Mouse (Mus musculus): Measurements from ENCODE around the gene Macc1. TPM values are rescaled to one million over a fixed set of nuclear protein-coding genes. Genes with fewer than 3 reads are reported as not detected.
A peak's percentile ranks its signal among the peaks of the same experiment; 100 is the strongest.
"Not testable (repeated sequence)": the region's sequence is repeated elsewhere in the genome, so short reads cannot be mapped to it uniquely, and the experiment has no call there.

The Macc1 gene
- polyA plus RNA-seq, 1 experiment from 2014 or later, result not detected

DNA sequence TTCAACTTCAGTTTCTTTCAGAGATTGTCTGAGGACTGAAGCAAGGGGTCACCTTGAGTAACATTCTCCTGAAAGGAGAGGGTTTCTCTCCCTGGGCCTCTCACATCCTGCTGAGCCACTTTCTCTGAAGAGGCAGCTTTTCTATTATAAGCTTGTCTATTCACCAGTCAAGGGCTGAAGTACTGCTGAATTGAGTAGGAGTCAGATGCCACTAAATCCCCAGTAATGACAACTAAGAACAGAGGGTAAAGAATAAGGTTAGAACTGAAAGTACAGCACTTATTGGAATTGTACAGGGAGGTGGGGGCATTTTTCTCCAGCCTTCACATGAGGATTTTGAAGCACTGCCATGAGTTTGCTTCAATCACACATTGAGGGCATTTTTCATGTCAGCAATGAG is 19.3 kb downstream of the Macc1 start:
- no peak overlapping the region for H3K4me3 ChIP-seq
- ATAC-seq (ENCODE audit: low read depth), result no peak
- no peaks in the 10 kb centered on the region for H3K27me3 ChIP-seq
- no peak overlapping the region for H3K27ac ChIP-seq (replicated peaks)
- no peaks in the 10 kb centered on the region for H3K36me3 ChIP-seq
- H3K4me2 ChIP-seq, result no peak overlapping the region
- H3K9me3 ChIP-seq, result no peaks in the 10 kb centered on the region
- H3K4me1 ChIP-seq (replicated peaks), result peaks cover 10% of the 10 kb centered on the region
- no peak overlapping the region for H3K9ac ChIP-seq

DNA sequence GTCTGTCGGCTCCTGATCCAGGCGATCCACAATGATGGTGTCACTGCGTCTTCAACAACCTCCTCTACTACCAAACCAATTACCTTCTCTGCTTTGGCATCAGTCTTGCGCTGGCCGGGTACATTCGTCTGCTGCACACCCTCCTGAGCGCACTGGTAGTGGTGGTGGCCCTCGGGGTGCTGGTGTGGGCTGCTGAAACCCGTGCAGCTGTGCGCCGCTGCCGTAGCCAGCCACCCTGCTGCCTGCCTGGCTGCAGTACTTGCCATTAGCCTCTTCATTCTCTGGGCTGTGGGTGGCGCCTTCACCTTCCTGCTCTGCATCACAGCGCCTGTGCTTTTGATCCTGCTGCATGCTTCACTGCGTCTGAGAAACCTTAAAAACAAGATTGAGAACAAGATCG is 38.5 kb downstream of the Macc1 start:
- not testable (repeated sequence) for H3K4me1 ChIP-seq (replicated peaks); H3K27me3 ChIP-seq; ATAC-seq (ENCODE audit: low read depth); H3K9ac ChIP-seq; H3K9me3 ChIP-seq; H3K4me3 ChIP-seq; H3K27ac ChIP-seq (replicated peaks); H3K36me3 ChIP-seq
- H3K4me2 ChIP-seq, result peak overlapping the region; percentile 14; the same call in 1 of the 2 replicates
- WGBS, result 34% methylated on average over 16 of the region's 16 CpGs

DNA sequence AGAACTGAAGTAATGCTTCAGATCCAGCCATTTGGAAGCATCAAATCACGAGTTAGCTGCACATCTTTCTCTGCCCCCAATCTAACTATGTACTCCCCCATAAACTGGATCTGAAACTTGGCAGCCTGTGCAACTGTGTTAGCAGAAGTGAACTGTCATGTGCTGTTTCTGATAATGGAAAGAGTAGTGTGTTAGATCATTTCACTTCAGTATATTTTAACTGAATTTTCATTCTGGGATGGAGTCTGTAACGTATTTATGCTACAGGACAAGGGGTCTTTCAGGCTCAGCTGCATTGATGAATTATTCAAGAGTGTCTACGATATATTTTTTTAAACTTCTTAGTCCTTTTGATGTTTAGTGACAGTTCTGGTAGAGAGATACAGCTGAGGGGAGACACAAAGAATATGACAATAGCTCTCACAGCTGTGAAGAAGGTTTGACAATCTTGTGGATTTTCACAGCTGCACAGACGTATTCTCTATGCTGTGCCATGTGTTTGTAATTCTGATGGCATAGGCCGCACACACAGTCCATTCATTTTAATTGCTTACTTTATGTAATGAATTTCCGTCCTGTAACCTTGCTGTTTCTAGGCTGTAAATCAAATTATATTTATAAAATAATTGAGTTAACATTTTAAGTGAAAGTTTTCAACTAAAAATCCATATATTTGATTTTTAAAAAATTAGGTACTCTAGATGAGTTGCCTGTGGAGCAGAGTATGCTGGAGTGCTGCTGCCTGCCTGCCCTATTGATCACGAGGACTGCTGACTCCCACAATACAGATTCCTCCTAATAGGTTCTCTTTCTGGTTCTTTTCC is 43.6 kb downstream of the Macc1 start:
- no peak for ATAC-seq (ENCODE audit: low read depth)
- WGBS, result 30% methylated on average over 7 of the region's 7 CpGs
- no peak overlapping the region for H3K9ac ChIP-seq

DNA sequence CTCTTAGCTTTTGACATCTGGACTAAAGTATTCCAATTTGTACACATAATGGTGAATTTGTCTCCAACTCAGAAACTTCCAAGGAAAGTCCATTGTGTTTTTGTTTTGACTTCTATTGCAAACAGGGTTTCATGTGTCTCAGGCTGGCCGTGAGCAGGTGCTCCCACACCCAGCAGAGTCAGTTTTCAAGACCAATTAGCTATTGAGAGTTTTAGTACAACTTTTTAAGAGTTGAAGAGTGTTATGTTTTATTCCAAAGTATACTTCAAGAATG is 44.1 kb downstream of the Macc1 start:
- ATAC-seq (ENCODE audit: low read depth), result no peak
- H3K27ac ChIP-seq (replicated peaks), result no peak overlapping the region
- no peaks in the 10 kb centered on the region for H3K27me3 ChIP-seq
- no peaks in the 10 kb centered on the region for H3K36me3 ChIP-seq
- 41% methylated on average over 1 of the region's 1 CpGs for WGBS
- H3K9ac ChIP-seq, result no peak overlapping the region
- no peaks in the 10 kb centered on the region for H3K9me3 ChIP-seq
- 0 out of 2 replicates have a peak, but pooled peaks cover 10% of the 10 kb centered on the region for H3K4me1 ChIP-seq (replicated peaks)
- H3K4me3 ChIP-seq, result no peak overlapping the region
- no peak overlapping the region for H3K4me2 ChIP-seq

More for the DNA sequence above, 43.6 kb downstream of the Macc1 start:
- H3K27me3 ChIP-seq, result no peaks in the 10 kb centered on the region
- H3K4me2 ChIP-seq, result no peak overlapping the region
- H3K9me3 ChIP-seq, result no peaks in the 10 kb centered on the region
- H3K27ac ChIP-seq (replicated peaks), result no peak overlapping the region
- no peaks in the 10 kb centered on the region for H3K36me3 ChIP-seq
- no peak overlapping the region for H3K4me3 ChIP-seq
- 0 out of 2 replicates have a peak, but pooled peaks cover 10% of the 10 kb centered on the region for H3K4me1 ChIP-seq (replicated peaks)

DNA sequence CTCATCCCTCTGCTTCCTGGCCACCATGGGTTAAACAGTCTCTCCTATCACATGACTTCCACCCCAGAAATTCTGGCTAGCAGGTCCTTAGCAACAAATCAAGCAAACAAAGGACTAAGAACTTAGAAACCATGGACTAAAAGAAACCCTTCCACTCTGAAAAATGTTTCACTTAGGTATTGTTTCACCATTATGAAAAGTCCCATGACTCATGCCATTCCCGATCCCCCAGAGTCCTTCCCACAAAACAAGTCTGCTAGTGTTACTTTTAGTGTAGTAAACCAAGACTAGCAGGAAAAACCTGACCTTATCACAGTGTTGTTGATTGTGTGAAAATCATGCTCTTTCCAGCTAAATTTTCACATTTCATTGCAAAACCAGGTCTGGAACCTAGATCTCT is 51.0 kb downstream of the Macc1 start:
- 40% methylated on average over 1 of the region's 1 CpGs for WGBS
- no peaks in the 10 kb centered on the region for H3K9me3 ChIP-seq
- ATAC-seq (ENCODE audit: low read depth), result no peak

DNA sequence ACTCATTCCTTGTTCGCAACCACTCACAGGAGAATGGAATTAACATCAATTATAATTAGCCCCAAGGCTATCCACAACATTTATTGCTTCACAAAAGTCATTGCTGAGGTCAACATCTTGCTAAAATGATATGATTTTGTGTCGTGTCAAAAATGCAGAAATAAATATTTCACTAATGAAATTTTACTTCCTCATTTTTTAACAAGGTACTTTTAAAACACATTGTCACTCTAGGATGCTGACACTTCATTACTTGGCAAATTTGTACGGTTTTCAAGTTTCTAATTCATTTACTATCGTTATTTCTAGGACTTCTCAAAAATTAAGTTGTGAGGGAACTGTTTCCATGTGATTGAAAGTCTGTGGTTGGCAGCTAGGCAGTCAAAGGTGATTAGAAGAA is 55.8 kb downstream of the Macc1 start:
- Histone ChIP-seq H3K27ac (replicated peaks) (no peak overlapping the region), H3K27me3 (no peaks in the 10 kb centered on the region), H3K9me3 (no peaks in the 10 kb centered on the region), H3K4me2 (no peak overlapping the region), H3K4me1 (replicated peaks) (no peaks in the 10 kb centered on the region), H3K4me3 (no peak overlapping the region), H3K36me3 (no peaks in the 10 kb centered on the region), H3K9ac (no peak overlapping the region)
- 87% methylated on average over 4 of the region's 4 CpGs for WGBS
- ATAC-seq (ENCODE audit: low read depth), result no peak

More for the DNA sequence above, 51.0 kb downstream of the Macc1 start:
- H3K4me1 ChIP-seq (replicated peaks), result no peaks in the 10 kb centered on the region
- no peak overlapping the region for H3K27ac ChIP-seq (replicated peaks)
- H3K9ac ChIP-seq, result no peak overlapping the region
- no peak overlapping the region for H3K4me2 ChIP-seq
- no peaks in the 10 kb centered on the region for H3K27me3 ChIP-seq
- H3K4me3 ChIP-seq, result no peak overlapping the region
- H3K36me3 ChIP-seq, result no peaks in the 10 kb centered on the region

DNA sequence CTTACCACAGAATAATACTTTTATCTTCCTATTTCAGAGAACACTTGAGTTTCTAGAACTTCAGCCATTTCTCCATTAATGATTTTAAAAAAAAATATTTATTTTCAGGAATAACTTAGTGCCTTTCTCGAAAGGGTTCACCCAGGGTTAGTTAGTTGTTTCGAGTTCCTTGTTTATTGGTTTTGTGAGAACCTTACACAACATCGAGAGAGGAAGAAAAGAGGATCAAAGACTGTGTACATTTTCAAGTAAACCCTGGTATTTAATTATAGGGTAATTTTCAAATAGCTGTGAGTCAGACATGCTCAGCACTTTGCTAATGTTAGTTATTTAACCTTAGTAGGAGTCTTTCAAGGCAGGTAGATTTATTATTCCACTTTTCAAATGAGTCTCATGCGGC is 58.3 kb downstream of the Macc1 start:
- Histone ChIP-seq H3K36me3 (no peaks in the 10 kb centered on the region), H3K4me2 (no peak overlapping the region), H3K27me3 (no peaks in the 10 kb centered on the region), H3K9me3 (no peaks in the 10 kb centered on the region), H3K4me3 (no peak overlapping the region), H3K9ac (no peak overlapping the region), H3K27ac (replicated peaks) (no peak overlapping the region), H3K4me1 (replicated peaks) (no peaks in the 10 kb centered on the region; the same call in 1 of the 2 replicates)
- WGBS, result 80% methylated on average over 4 of the region's 4 CpGs
- no peak for ATAC-seq (ENCODE audit: low read depth)

DNA sequence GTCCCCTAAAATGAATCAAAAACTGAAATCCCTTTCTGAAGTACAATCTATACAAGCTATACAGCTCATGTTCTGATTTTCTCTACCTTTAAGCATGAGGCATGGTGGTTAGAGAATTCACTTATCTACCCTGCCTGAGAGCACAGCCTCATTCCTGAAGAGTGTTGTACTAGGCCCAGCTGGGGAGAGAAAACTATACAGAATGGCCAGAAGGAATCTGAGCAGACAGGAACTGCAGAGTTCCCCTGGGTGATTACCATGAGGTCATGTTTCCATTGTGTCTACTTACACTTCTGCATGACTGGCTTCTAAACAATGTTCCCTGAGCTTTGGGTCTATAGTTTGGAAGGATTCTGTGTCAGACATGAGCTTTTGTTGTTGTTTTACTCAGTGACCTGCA is 62.8 kb downstream of the Macc1 start:
- H3K27ac ChIP-seq (replicated peaks), result no peak overlapping the region
- no peak overlapping the region for H3K4me3 ChIP-seq
- H3K9ac ChIP-seq, result no peak overlapping the region
- no peak overlapping the region for H3K4me2 ChIP-seq
- no peaks in the 10 kb centered on the region for H3K9me3 ChIP-seq
- ATAC-seq (ENCODE audit: low read depth), result no peak
- no peaks in the 10 kb centered on the region for H3K36me3 ChIP-seq
- no peaks in the 10 kb centered on the region for H3K27me3 ChIP-seq
- H3K4me1 ChIP-seq (replicated peaks), result no peaks in the 10 kb centered on the region; the same call in 1 of the 2 replicates

DNA sequence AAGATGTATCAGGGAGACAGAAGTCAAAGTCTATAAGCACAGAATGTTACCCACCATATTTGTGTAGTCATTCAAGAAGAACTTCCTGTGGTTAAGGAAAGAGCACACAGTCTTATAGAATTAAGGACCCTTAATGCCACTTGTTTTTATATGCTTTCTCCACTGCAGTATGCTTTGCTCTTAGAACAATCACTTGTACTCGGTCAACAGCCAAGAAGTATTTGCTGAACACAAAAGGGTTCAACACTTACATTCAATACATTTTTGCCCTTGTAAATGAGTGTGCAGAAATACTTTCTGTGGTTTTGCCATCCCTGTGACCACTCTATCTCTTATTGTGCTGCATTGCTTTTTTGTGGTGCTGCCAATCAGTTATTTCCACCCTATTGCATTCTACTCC is 67.8 kb downstream of the Macc1 start:
- Histone ChIP-seq H3K36me3 (no peaks in the 10 kb centered on the region), H3K27ac (replicated peaks) (no peak overlapping the region), H3K9ac (no peak overlapping the region), H3K4me3 (no peak overlapping the region), H3K27me3 (no peaks in the 10 kb centered on the region), H3K9me3 (no peaks in the 10 kb centered on the region), H3K4me2 (no peak overlapping the region), H3K4me1 (replicated peaks) (no peaks in the 10 kb centered on the region; the same call in 1 of the 2 replicates)
- WGBS, result 74% methylated on average over 1 of the region's 1 CpGs
- ATAC-seq (ENCODE audit: low read depth), result no peak

DNA sequence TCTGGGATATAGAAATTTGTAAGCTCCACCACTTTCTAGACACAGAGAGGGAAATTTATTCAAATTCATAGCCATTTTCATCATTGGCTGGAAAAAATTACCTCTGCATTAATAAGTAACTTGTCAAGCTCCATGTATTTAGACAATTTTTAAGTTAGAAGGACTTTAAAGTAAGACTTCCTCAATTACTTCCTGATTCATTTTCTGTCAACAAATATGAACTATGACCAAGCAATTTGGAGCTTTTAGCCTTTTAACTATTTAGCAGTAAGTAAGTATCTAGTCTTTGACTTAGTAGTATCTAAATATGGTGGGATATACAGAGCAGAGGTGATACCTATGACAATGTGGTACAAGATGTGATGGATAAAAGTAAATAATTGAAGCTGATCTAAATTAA is 72.2 kb downstream of the Macc1 start:
- Histone ChIP-seq H3K9ac (no peak overlapping the region), H3K27ac (replicated peaks) (no peak overlapping the region), H3K27me3 (no peaks in the 10 kb centered on the region), H3K4me2 (no peak overlapping the region), H3K9me3 (no peaks in the 10 kb centered on the region), H3K4me1 (replicated peaks) (no peaks in the 10 kb centered on the region), H3K4me3 (no peak overlapping the region), H3K36me3 (no peaks in the 10 kb centered on the region)
- ATAC-seq (ENCODE audit: low read depth), result no peak

DNA sequence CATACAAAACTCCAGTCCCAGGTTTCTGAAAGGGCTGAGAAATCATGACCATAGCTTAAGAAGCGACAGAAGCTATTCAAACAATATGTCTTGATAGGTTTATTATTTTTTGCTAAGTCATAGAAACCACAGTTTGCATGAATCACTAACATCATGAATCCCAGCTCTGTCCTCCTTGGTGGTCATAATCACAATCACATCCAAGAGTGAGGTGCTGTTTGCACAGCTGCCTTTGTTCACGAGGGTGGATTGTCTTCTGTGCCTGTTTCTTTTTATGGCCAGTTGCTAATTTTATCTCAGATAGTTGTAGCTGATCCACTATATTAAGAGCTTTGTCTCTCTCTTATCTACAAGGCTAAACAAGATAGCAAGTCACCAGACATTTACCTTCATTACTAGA is 72.6 kb downstream of the Macc1 start:
- Histone ChIP-seq H3K9me3 (no peaks in the 10 kb centered on the region), H3K9ac (no peak overlapping the region), H3K4me1 (replicated peaks) (no peaks in the 10 kb centered on the region), H3K36me3 (no peaks in the 10 kb centered on the region), H3K27ac (replicated peaks) (no peak overlapping the region), H3K4me2 (no peak overlapping the region), H3K27me3 (no peaks in the 10 kb centered on the region), H3K4me3 (no peak overlapping the region)
- WGBS, result 67% methylated on average over 2 of the region's 2 CpGs
- ATAC-seq (ENCODE audit: low read depth), result no peak

DNA sequence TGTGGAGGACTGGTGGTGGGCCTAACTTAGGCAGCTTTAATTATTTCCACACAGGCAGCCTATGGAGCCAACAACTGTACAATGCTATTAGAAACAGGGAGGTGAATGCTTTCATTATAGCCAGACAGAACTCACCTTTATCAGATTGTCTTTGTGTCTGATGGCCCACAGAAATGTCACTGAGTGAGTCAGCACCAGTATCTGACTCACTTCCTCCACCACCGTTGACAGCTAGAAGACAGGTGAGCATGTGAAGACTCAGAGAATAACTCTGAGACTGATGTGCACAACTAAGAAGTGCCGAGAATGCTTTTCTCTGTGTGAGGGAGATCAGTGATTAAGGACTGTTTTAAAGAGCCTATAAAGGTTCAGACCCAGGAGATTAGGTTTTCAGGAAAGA is 73.9 kb downstream of the Macc1 start:
- no peak overlapping the region for H3K27ac ChIP-seq (replicated peaks)
- H3K9ac ChIP-seq, result no peak overlapping the region
- no peaks in the 10 kb centered on the region for H3K36me3 ChIP-seq
- ATAC-seq (ENCODE audit: low read depth), result no peak
- H3K4me3 ChIP-seq, result no peak overlapping the region
- no peaks in the 10 kb centered on the region for H3K4me1 ChIP-seq (replicated peaks)
- no peaks in the 10 kb centered on the region for H3K9me3 ChIP-seq
- no peaks in the 10 kb centered on the region for H3K27me3 ChIP-seq
- H3K4me2 ChIP-seq, result no peak overlapping the region
- 91% methylated on average over 2 of the region's 2 CpGs for WGBS

DNA sequence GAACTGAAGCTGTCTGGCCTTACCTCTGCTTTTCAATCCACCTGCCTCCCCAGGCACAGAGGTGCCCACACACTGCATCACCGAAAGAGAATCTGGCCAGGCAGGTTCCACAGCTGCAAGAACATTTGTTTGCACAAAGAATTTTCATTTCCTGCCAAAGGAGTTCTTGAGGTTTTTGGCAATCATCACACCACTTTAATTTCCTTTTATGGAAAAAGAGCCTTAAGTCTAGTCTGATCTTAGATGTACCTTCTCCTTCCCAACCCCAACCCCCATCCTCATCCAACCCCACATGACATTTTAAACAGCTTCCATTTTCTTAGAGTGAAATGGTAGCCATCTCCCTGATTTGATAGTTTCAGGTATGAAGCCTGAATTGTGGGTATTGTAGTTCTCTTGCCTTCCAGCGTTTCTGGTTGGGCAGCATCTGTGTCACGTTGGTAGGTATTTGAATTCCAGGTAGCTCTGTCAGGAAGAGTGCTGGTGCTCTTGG is 76.2 kb downstream of the Macc1 start:
- H3K4me3 ChIP-seq, result no peak overlapping the region
- no peaks in the 10 kb centered on the region for H3K36me3 ChIP-seq
- no peak overlapping the region for H3K27ac ChIP-seq (replicated peaks)
- WGBS, result 63% methylated on average over 3 of the region's 3 CpGs
- no peaks in the 10 kb centered on the region for H3K4me1 ChIP-seq (replicated peaks)
- no peak for ATAC-seq (ENCODE audit: low read depth)
- no peak overlapping the region for H3K9ac ChIP-seq
- no peak overlapping the region for H3K4me2 ChIP-seq
- H3K9me3 ChIP-seq, result no peaks in the 10 kb centered on the region
- H3K27me3 ChIP-seq, result no peaks in the 10 kb centered on the region

All from neural tube, embryonic 13.5 days (tissue).